Mouse (Mus musculus): ENCODE results near the gene Acadm.

DNA sequence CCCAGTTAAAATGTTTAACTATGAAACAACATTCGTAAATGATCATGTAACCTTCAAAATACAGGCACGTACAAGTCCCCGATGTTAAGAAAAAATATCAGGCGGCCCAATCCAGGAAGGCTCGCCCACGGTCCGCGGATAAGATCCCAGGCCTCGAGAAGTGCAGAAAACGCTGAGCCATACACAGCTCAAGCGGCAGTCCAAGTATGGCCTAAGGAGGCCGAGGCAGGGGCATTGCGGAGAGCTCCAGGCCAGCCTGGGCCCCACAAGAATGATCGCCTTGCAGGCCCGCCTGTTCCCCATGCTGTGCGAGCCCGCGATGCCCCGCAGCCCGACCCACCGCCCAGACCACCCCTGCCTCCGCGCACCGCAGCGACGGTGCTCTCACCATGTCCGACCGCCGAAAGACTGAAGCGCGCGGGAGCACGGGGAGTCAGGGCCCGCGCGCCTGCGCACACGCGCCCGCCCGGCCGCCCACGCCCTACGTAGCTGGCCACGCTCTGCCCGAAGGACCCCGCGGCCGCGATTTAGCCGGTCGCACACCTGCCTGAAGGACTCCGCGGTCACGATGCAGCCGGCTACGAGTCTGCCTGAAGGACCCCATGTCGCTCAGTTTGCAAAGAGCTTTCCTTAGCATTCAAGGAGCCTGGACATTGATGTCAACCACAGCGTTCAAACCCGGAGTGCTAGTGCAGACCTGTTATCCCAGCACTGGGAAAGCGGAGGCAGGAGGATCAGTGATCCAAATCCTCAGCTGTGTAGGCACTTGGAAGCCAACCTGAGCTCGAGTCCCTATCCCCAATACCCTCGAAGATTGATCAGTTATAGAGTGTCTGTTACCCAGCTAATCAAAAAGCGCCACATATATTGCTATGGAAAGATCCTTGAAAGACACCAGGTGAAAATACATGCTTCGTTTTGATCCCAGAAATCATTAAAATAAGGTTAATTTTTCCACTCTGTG, 31.6 kb downstream of the Acadm start, which contains the start of gene Rabggtb:
- TF ChIP-seq CTCF (IDR thresholded peaks at IDR 0.05; ENCODE audit: extremely low read depth, insufficient read depth, insufficient read length, insufficient replicate concordance) (no peak), POLR2A (IDR thresholded peaks at IDR 0.05; ENCODE audit: low read depth, low read length) (peak; percentile 93)
